Mouse (Mus musculus) T-helper 17 cell (primary cell): ENCODE data around the gene Cux1.
"Not testable (repeated sequence)": the region's sequence is repeated elsewhere in the genome, so short reads cannot be mapped to it uniquely, and the experiment has no call there.

Experiments
- in situ Hi-C, 2 experiments: fragments of 300-600 bp; cut with MboI, MseI; formaldehyde crosslinking; loops; 1 replicate in 1 of 2; 2 replicates in 1 of 2; pipeline ENCODE4 v1.15.1; 2025; ENCODE audit warnings: high pct_unique_total_duplicates in 2 of 2

Gene Cux1

GRCm38 (mm10) chr5:136476272-136476671 is 91.0 kb downstream of the Cux1 start:
- in situ Hi-C loops = no loop called here

GRCm38 (mm10) chr5:136475161-136475560 is 92.1 kb downstream of the Cux1 start:
- in situ Hi-C loops = no loop called here

GRCm38 (mm10) chr5:136474086-136474485 is 93.2 kb downstream of the Cux1 start:
- in situ Hi-C loops = no loop called here

DNA sequence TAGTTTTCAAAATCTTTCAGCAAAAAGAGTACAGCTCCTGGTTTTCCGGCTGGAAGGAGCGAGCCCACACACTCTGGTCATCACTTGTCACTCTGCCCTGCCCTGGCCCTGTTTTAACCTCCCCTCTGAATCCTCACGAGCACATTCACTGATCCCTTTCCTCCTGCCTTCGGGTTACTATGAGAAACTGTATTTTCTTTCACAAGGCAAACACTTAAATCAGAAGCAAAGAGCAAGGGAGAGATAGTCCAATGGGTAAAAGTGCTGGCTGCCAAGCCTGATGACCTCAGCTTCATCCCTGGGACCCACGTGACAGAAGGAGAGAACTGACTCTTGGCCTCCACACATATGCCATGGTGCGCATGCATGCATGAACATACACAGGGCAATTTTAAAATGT is 94.0 kb downstream of the Cux1 start:
- in situ Hi-C loops = no loop called here

DNA sequence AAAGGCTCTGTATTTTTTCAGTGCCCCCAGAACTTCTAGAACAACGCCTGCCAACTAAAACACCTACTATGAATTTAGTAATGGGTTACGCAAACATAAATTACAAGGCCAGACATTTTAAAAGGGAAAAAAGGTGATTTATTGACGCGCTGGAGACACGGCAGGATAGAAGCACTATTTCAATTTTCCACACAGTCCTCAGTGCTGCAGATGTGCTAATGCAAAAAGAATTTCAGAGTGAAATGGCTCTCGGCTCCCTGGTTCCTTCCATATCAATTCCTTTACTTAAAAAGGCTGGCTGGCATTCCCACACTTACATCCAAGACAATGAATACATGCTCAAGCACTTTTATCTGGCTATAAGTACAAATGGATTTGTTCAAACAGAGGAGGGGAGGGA is 94.4 kb downstream of the Cux1 start:
- in situ Hi-C loops = no loop called here

- in situ Hi-C loops = not testable (repeated sequence)
Measured at GRCm38 (mm10) chr5:136470985-136471735, 96.1 kb downstream of the Cux1 start.

- in situ Hi-C loops = no loop called here
Measured at GRCm38 (mm10) chr5:136469301-136469700, 98.0 kb downstream of the Cux1 start.

DNA sequence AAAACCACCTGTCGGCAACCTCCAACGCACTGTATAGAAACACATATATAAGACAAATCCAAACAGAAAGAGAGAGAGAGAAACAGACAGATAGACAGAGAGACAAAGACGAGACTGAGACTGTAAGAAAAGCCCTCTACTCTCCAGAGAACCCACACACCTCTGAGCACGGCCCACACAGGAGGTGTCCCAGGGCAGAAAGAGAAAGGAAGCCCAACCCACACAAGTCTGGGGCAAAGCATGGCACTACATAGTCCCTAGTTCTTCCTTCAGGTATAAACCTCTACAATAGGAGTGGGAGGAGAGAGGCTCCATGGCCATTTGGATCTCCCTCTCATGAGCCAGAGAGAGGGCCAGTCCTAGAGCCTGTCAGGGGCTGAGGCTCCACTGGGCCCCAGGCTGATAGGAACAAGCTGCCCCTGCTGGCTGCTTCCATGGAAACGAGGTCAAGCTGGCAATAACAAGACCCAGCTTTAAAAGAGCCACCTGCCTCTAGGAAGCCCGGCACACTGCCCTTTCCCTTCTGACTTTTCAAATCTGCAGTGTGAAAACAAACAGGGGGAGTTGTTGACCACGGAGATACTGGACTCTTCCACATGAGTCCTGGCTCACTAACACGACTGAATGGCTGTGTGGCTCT is 99.8 kb downstream of the Cux1 start:
- in situ Hi-C loops = no loop called here

GRCm38 (mm10) chr5:136465770-136466406 is 101.4 kb downstream of the Cux1 start:
- in situ Hi-C loops = no loop called here

GRCm38 (mm10) chr5:136465366-136465765 is 101.9 kb downstream of the Cux1 start:
- in situ Hi-C loops = no loop called here

DNA sequence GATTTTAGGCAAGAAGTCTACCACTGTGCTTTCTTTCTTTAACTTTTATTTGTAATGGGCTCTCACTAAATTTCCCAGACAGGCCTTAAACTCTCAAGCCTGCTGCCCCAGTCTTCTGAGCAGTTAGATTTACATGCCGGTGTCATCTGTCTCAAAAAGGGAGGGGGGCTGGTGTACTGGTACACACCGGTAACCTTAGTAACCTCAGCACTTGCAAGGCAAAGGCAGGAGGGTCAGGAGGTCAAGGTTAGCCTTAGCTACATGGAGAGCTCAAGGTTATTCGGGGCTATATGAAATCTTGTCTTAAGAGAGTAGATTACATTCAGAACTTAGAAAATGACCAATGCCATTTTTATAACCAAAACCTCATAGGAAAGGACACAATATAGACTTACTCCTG is 102.4 kb downstream of the Cux1 start:
- in situ Hi-C loops = no loop called here

- in situ Hi-C loops = no loop called here
Measured at GRCm38 (mm10) chr5:136464128-136464527, 103.2 kb downstream of the Cux1 start.

- in situ Hi-C loops = no loop called here
Measured at GRCm38 (mm10) chr5:136462613-136463012, 104.7 kb downstream of the Cux1 start.

DNA sequence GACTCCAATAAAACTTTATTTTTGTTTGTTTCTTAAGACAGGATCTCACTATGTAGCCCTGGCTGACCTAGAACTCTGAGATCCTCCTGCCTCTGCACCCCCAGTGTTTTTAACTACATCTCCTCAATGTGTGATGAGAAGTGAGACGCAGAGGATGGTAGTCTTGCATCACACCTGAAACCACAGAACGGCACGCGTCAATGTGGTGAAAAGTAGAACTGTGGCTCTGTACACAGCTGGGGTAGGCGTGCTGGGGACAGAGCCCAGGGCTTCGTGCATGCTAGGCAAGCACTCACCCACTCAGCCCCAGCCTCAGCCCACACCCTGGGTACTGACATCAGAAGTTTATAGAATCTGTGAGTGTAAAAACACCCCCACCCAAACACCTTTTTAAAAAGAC is 107.4 kb downstream of the Cux1 start:
- in situ Hi-C loops = no loop called here

DNA sequence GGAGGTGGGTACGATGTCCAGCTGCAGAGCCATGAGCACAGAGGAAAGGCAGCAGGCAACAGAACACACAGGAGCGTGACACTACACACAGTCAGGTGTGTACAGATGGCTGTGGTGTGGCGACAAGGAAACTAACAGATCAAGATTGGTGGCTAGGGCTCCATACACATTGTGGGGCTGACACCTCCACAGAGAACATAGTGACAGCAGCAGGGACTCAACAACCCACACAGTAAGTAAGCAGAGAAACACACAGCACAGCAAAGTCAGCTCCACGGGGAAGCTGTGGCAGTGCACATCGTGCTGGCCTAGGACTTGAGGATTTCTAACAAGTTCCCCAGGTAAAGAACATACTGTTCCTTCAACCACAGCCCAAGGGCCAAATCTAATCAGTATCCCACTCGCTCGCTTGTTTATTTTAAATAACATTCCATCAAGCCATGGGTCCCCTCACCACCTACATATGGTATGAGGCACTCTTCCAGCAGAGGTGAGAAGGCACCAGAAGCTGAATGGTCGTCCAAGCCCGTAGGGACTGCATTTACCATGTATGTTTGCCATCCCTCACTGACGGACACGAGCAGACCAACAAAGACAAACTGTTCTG is 108.3 kb downstream of the Cux1 start:
- in situ Hi-C loops = no loop called here

- in situ Hi-C loops = no loop called here
Measured at GRCm38 (mm10) chr5:136458102-136458863, 109.0 kb downstream of the Cux1 start.

DNA sequence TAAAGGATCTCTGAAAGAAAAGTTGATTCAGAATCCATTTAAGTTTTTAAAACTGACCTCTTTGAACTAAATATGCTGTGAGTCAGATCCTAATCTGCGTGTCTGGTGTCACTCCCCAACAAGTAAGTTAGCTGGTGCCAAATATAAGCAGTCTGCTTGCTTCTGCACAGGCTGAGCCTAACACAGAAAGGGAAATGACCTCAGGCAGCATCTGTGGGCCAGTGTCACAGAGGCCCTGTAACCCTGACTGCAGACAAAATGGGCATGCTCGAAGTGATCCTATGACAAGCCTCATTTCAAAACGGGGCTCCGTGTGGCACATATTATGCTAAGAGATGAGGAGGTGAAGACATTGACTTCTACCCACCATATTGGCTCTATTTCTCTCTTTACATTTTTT is 110.9 kb downstream of the Cux1 start:
- in situ Hi-C loops = no loop called here

DNA sequence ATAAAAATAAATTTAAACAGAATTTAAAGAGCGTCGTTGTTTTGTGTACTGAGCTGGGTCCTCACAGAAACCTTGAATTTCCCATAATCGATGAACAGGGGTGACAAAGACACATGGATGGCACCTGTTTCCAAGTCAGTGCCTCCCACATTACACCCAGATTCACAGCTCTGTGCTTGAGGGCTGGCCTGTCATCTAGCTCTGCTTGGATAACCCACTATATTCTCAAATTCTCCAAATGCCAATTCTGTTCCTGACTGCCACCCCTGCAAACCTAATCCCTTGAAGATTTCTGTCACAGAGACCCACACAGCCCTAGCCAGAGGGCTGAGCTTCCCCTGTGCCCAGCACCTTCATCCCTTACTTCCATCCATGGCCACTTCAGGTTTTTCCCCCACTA is 114.6 kb downstream of the Cux1 start:
- in situ Hi-C loops = no loop called here

- in situ Hi-C loops = no loop called here
Measured at GRCm38 (mm10) chr5:136449801-136450200, 117.5 kb downstream of the Cux1 start.

GRCm38 (mm10) chr5:136445967-136446366 is 121.3 kb downstream of the Cux1 start:
- in situ Hi-C loops = no loop called here
